10 mouse cellular contexts compared by ENCODE assay signal in the genomic region with DNA sequence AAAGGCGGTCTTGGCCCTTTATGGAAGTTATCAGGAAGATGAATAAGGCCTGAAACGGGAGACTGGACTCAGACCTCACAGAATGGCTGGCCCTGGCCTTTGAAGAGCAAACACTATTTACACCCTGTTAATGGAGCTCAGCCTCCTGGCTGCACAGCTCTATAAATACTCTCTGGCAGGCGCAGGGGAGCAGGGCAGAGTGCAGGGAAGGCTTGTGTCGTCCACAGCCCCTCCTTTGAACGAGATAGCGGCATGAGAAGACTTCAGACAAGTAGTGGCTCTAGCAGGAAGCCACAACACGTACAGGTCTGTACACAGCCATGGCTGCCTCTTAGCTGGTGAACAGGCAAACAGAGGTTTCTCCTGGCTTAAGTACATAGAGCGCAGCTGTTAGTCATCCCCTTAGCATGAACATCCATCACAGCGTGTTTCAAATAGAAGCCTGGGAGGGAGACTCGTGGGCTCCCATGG.
DNase-seq lines count a peak whose midpoint lies in the region; ATAC-seq lines count a peak whose summit lies in the region.
"Had no signal": no experiment of that assay in that cellular context is flagged by ENCODE, and none has a peak within 500 bp of the region (broad histone marks: within the 10 kb centered on the region; RNA-seq: fewer than 3 reads in every experiment).

No protein-coding gene starts in this region.

- 0 out of 2 replicates have a peak, but pooled peaks cover 3% of the 10 kb centered on the region for H3K27me3 ChIP-seq in kidney, embryonic 14.5 days (ENCODE audit: control insufficient read depth, insufficient read depth, low read length)
- H3K27me3 ChIP-seq in heart, embryonic 16.5 days (ENCODE audit: control insufficient read depth, insufficient read depth, low read length) = no peaks in the 10 kb centered on the region; the same call in 1 of the 2 replicates
- H3K27me3 ChIP-seq in midbrain, embryonic 16.5 days (ENCODE audit: control insufficient read depth, insufficient read depth, low read depth, low read length) = no peaks in the 10 kb centered on the region

- ATAC-seq in kidney, embryonic 14.5 days (ENCODE audit: low FRiP score, low TSS enrichment) = 0 out of 2 replicates have a peak, but pooled peaks have one; percentile 64
- ATAC-seq in heart, embryonic 16.5 days (replicated peaks; ENCODE audit: extremely low read depth, insufficient read depth, low FRiP score) = no peak
- ATAC-seq in midbrain, embryonic 16.5 days = 0 out of 2 replicates have a peak, but pooled peaks have one; percentile 28
- no peak for ATAC-seq in megakaryocyte, adult 5-6 weeks (ENCODE audit: poor library complexity, severe bottlenecking)
- ATAC-seq: forebrain, embryonic 16.5 days had no signal

- no peak overlapping the region for H3K4me3 ChIP-seq in kidney, embryonic 14.5 days (ENCODE audit: low read length)
- H3K4me3 ChIP-seq in heart, embryonic 16.5 days (ENCODE audit: low read length) = no peak overlapping the region
- H3K4me3 ChIP-seq in midbrain, embryonic 16.5 days (ENCODE audit: low read depth, low read length) = no peak overlapping the region
- H3K4me3 ChIP-seq: layer of hippocampus, adult 2 months had no signal

- H3K4me2 ChIP-seq in kidney, embryonic 14.5 days (replicated peaks; ENCODE audit: low read depth, low read length) = no peak overlapping the region
- peak overlapping the region; percentile 43 for H3K4me2 ChIP-seq in heart, embryonic 16.5 days (ENCODE audit: low read depth, low read length)
- H3K4me2 ChIP-seq in midbrain, embryonic 16.5 days (ENCODE audit: low read length) = no peak overlapping the region

- H3K9me3 ChIP-seq in kidney, embryonic 14.5 days (ENCODE audit: control insufficient read depth, low read length) = no peaks in the 10 kb centered on the region
- no peaks in the 10 kb centered on the region for H3K9me3 ChIP-seq in heart, embryonic 16.5 days (replicated peaks; ENCODE audit: control insufficient read depth, low read length)
- no peaks in the 10 kb centered on the region for H3K9me3 ChIP-seq in midbrain, embryonic 16.5 days (replicated peaks; ENCODE audit: control insufficient read depth, low read length, poor library complexity, severe bottlenecking)

- WGBS in kidney, embryonic 14.5 days = 15% methylated on average over 10 of the region's 10 CpGs
- 21% methylated on average over 10 of the region's 10 CpGs for WGBS in heart, embryonic 16.5 days
- WGBS in midbrain, embryonic 16.5 days = 44% methylated on average over 10 of the region's 10 CpGs

- DNase-seq in kidney, adult 18-20 months = no peak
- peak; percentile 47 for DNase-seq in embryo, embryonic 10 days (ENCODE audit: low spot score)
- no peak for DNase-seq in left cerebral cortex, postnatal 36 days (ENCODE audit: low spot score in 2 of 2)
- no peak for DNase-seq in layer of hippocampus, postnatal 14 days (ENCODE audit: low spot score in 2 of 2)

- H3K9ac ChIP-seq in kidney, embryonic 14.5 days (ENCODE audit: low read depth, low read length) = no peak overlapping the region
- peak overlapping the region; percentile 50 for H3K9ac ChIP-seq in heart, embryonic 16.5 days (ENCODE audit: low read length)
- H3K9ac ChIP-seq in midbrain, embryonic 16.5 days (ENCODE audit: low read depth, low read length) = no peak overlapping the region

- H3K36me3 ChIP-seq in kidney, embryonic 14.5 days (ENCODE audit: control insufficient read depth, insufficient read depth, low read length) = no peaks in the 10 kb centered on the region
- no peaks in the 10 kb centered on the region for H3K36me3 ChIP-seq in heart, embryonic 16.5 days (ENCODE audit: control insufficient read depth, insufficient read depth)
- no peaks in the 10 kb centered on the region for H3K36me3 ChIP-seq in midbrain, embryonic 16.5 days (ENCODE audit: control insufficient read depth, insufficient read depth, low read length)

- no peak overlapping the region for H3K27ac ChIP-seq in kidney, embryonic 14.5 days (ENCODE audit: low read depth, low read length)
- peak overlapping the region; percentile 56 for H3K27ac ChIP-seq in heart, embryonic 16.5 days (ENCODE audit: low read length)
- H3K27ac ChIP-seq in midbrain, embryonic 16.5 days (ENCODE audit: low read length) = no peak overlapping the region
- H3K27ac ChIP-seq: layer of hippocampus, adult 2 months had no signal

- H3K4me1 ChIP-seq in kidney, embryonic 14.5 days (ENCODE audit: control insufficient read depth, insufficient read depth, low read length) = no peaks in the 10 kb centered on the region
- peaks cover 11% of the 10 kb centered on the region for H3K4me1 ChIP-seq in heart, embryonic 16.5 days (ENCODE audit: control insufficient read depth, insufficient read depth, low read length)
- H3K4me1 ChIP-seq in midbrain, embryonic 16.5 days (ENCODE audit: control insufficient read depth, insufficient read depth, low read length) = peaks cover 2% of the 10 kb centered on the region; the same call in 1 of the 2 replicates

- intact Hi-C loops in left cerebral cortex, postnatal 36 days (cut with DNase I) = no loop called here

Comparison
In these comparisons a context has a peak if more than half of its experiments do, and no peak if none do; other contexts are left out.
1. ATAC-seq: peak in kidney, embryonic 14.5 days (single experiment) and midbrain, embryonic 16.5 days (single experiment); none in heart, embryonic 16.5 days (single experiment) and megakaryocyte, adult 5-6 weeks (single experiment).